Comparison of ENCODE assay signal across 8 mouse cellular contexts in the genomic region with DNA sequence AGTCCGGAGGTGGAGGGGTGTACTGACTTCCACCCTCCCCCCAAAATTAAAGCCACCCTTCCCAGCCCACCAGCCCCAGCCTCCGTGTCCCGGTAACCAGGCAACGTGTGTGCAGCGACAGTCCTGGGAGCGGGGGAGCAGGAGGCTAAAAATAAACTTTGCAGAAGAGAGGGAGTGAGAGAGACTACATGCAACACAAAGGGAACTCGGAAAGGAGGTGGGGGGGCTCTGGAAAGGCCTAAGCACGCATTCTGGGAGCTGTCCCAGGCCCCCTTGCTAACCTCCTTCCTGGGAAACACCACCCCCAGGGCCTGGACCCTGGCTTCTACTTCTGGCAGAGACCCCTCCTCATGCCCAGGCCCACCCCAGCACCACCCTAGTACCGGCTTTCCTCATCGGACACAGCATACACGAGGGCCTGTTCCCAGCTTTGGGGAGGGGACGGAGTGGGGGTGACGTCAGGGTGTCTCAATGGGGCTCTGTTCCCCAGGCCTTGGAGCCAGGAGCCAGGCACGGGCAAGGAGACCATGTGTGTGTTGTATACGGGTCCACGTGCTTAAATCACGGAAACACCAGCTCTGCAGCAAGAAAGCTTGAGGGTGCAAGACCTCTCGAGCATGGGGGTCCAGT. TPM values are rescaled to one million over a fixed set of nuclear protein-coding genes. Genes with fewer than 3 reads are reported as not detected.
DNase-seq lines count a peak whose midpoint lies in the region; ATAC-seq lines count a peak whose summit lies in the region.

No protein-coding gene starts in this region.

- intact Hi-C loops in heart, postnatal 25 days (cut with DNase I), result loop anchor here (2.0 kb wide), 1 partner anchor 31 kb away; no protein-coding TSS in a partner anchor

- H3K4me1 ChIP-seq in intestine, embryonic 16.5 days (ENCODE audit: control insufficient read depth, insufficient read depth, low read length), result peaks cover 32% of the 10 kb centered on the region
- H3K4me1 ChIP-seq in liver, embryonic 11.5 days (replicated peaks; ENCODE audit: control insufficient read depth, insufficient read depth, low read length), result peaks cover 37% of the 10 kb centered on the region
- H3K4me1 ChIP-seq in neural tube, embryonic 12.5 days, result peaks cover 50% of the 10 kb centered on the region

- 2% methylated on average over 18 of the region's 18 CpGs for WGBS in intestine, embryonic 16.5 days
- WGBS in liver, embryonic 11.5 days, result 4% methylated on average over 18 of the region's 18 CpGs
- 2% methylated on average over 18 of the region's 18 CpGs for WGBS in neural tube, embryonic 12.5 days

- peak overlapping the region; percentile 98 for H3K27ac ChIP-seq in intestine, embryonic 16.5 days (ENCODE audit: low read length)
- H3K27ac ChIP-seq in liver, embryonic 11.5 days (ENCODE audit: low read depth, low read length), result peak overlapping the region; percentile 95
- H3K27ac ChIP-seq in neural tube, embryonic 12.5 days, result peak overlapping the region; percentile 82

- peak; percentile 57 to 69 for DNase-seq in heart, adult 18-20 months
- DNase-seq in heart, postnatal 25 days (ENCODE audit: low spot score), result no peak
- peak; percentile 51 to 52 for DNase-seq in cerebellum, adult 18-20 months
- peak; percentile 60 for DNase-seq in liver, embryonic 11.5 days (ENCODE audit: low spot score)
- no peak for DNase-seq in spleen, postnatal 14 days (ENCODE audit: low spot score in 2 of 2)

- ATAC-seq in frontal cortex, adult (ENCODE audit: low TSS enrichment), result peak; percentile 53
- ATAC-seq in intestine, embryonic 16.5 days, result peak; percentile 4; the same call in 1 of the 2 replicates
- ATAC-seq in liver, embryonic 11.5 days (replicated peaks; ENCODE audit: low FRiP score), result no peak
- peak; percentile 34 for ATAC-seq in neural tube, embryonic 12.5 days (ENCODE audit: low FRiP score, low read depth)

- H3K4me3 ChIP-seq in intestine, embryonic 16.5 days (ENCODE audit: low read length), result peak overlapping the region; percentile 91
- peak overlapping the region; percentile 97 for H3K4me3 ChIP-seq in liver, embryonic 11.5 days (ENCODE audit: low read depth, low read length)
- H3K4me3 ChIP-seq in neural tube, embryonic 12.5 days, result peak overlapping the region; percentile 89

- peak overlapping the region; percentile 95 for H3K9ac ChIP-seq in intestine, embryonic 16.5 days (ENCODE audit: low read depth, low read length)
- peak overlapping the region; percentile 95 for H3K9ac ChIP-seq in liver, embryonic 11.5 days (ENCODE audit: low read depth, low read length)
- peak overlapping the region; percentile 83 for H3K9ac ChIP-seq in neural tube, embryonic 12.5 days

- H3K4me2 ChIP-seq in intestine, embryonic 16.5 days (ENCODE audit: low read depth, low read length), result peak overlapping the region; percentile 90
- peak overlapping the region; percentile 91 for H3K4me2 ChIP-seq in liver, embryonic 11.5 days
- H3K4me2 ChIP-seq in neural tube, embryonic 12.5 days (replicated peaks), result peak overlapping the region; percentile 96

- no peaks in the 10 kb centered on the region for H3K27me3 ChIP-seq in intestine, embryonic 16.5 days (replicated peaks; ENCODE audit: control insufficient read depth, insufficient read depth, low read length)
- no peaks in the 10 kb centered on the region for H3K27me3 ChIP-seq in liver, embryonic 11.5 days (replicated peaks; ENCODE audit: control insufficient read depth, insufficient read depth, low read length)
- H3K27me3 ChIP-seq in neural tube, embryonic 12.5 days (replicated peaks), result no peaks in the 10 kb centered on the region

- peaks cover 11% of the 10 kb centered on the region; the same call in 1 of the 2 replicates for H3K36me3 ChIP-seq in intestine, embryonic 16.5 days (ENCODE audit: control insufficient read depth, insufficient read depth, low read length)
- peaks cover 22% of the 10 kb centered on the region for H3K36me3 ChIP-seq in liver, embryonic 11.5 days (ENCODE audit: control insufficient read depth, insufficient read depth, low read length)
- peaks cover 18% of the 10 kb centered on the region for H3K36me3 ChIP-seq in neural tube, embryonic 12.5 days

- H3K9me3 ChIP-seq in intestine, embryonic 16.5 days (ENCODE audit: control insufficient read depth, low read length), result no peaks in the 10 kb centered on the region
- H3K9me3 ChIP-seq in liver, embryonic 11.5 days (ENCODE audit: control insufficient read depth, low read length), result no peaks in the 10 kb centered on the region
- no peaks in the 10 kb centered on the region for H3K9me3 ChIP-seq in neural tube, embryonic 12.5 days

RNA-seq across cellular contexts. Expression of a gene that starts 2.4 kb away (rescaled TPM):
- total RNA-seq in heart, adult 18-20 months (2021), result 10 to 100 TPM; 15.8 to 16.9 TPM
- total RNA-seq in heart, postnatal 25 days (2021), result 10 to 100 TPM; 19.2 to 29.6 TPM
- polyA plus RNA-seq in intestine, embryonic 16.5 days (2015; fragmentation: Nextera tagmentation; extraction: Ambion mirVana), result 6.6 and 7.9 TPM in 2 replicates
- 13.8 and 16.4 TPM in 2 replicates for polyA plus RNA-seq in liver, embryonic 11.5 days (2014; fragmentation: Nextera tagmentation; extraction: Ambion mirVana)
- 11.9 and 13.1 TPM in 2 replicates for polyA plus RNA-seq in neural tube, embryonic 12.5 days (2016; fragmentation: Nextera tagmentation; extraction: Ambion mirVana)

RNA-seq across cellular contexts. Expression of a gene that starts 10.5 kb away (rescaled TPM):
- 10 to 100 TPM; 61.4 to 68.5 TPM for total RNA-seq in heart, adult 18-20 months (2021)
- total RNA-seq in heart, postnatal 25 days (2021), result 10 to 100 TPM; 62.6 to 64.6 TPM
- 4.0 and 5.9 TPM in 2 replicates for polyA plus RNA-seq in intestine, embryonic 16.5 days (2015; fragmentation: Nextera tagmentation; extraction: Ambion mirVana)
- 11.0 and 13.0 TPM in 2 replicates for polyA plus RNA-seq in liver, embryonic 11.5 days (2014; fragmentation: Nextera tagmentation; extraction: Ambion mirVana)
- polyA plus RNA-seq in neural tube, embryonic 12.5 days (2016; fragmentation: Nextera tagmentation; extraction: Ambion mirVana), result 19.1 and 20.3 TPM in 2 replicates

RNA-seq across cellular contexts. Expression of a gene that starts 19.4 kb away (rescaled TPM):
- 10 to 100 TPM; 45.1 to 63.1 TPM for total RNA-seq in heart, adult 18-20 months (2021)
- 10 to 100 TPM; 61.9 to 65.9 TPM for total RNA-seq in heart, postnatal 25 days (2021)
- polyA plus RNA-seq in intestine, embryonic 16.5 days (2015; fragmentation: Nextera tagmentation; extraction: Ambion mirVana), result 17.3 and 19.9 TPM in 2 replicates
- polyA plus RNA-seq in liver, embryonic 11.5 days (2014; fragmentation: Nextera tagmentation; extraction: Ambion mirVana), result 21.6 and 25.2 TPM in 2 replicates
- polyA plus RNA-seq in neural tube, embryonic 12.5 days (2016; fragmentation: Nextera tagmentation; extraction: Ambion mirVana), result 44.2 and 45.0 TPM in 2 replicates

RNA-seq across cellular contexts. Expression of a gene that starts 26.9 kb away (rescaled TPM):
- 1 to 10 TPM; 6.3 to 7.4 TPM for total RNA-seq in heart, adult 18-20 months (2021)
- 1 to 10 TPM; 8.0 to 9.1 TPM for total RNA-seq in heart, postnatal 25 days (2021)
- polyA plus RNA-seq in intestine, embryonic 16.5 days (2015; fragmentation: Nextera tagmentation; extraction: Ambion mirVana), result 1.9 and 2.3 TPM in 2 replicates
- 4.0 and 4.2 TPM in 2 replicates for polyA plus RNA-seq in liver, embryonic 11.5 days (2014; fragmentation: Nextera tagmentation; extraction: Ambion mirVana)
- 2.1 and 2.9 TPM in 2 replicates for polyA plus RNA-seq in neural tube, embryonic 12.5 days (2016; fragmentation: Nextera tagmentation; extraction: Ambion mirVana)

RNA-seq across cellular contexts. Expression of a gene that starts 27.7 kb away (rescaled TPM):
- 10 to 100 TPM; 19.6 to 19.9 TPM for total RNA-seq in heart, adult 18-20 months (2021)
- total RNA-seq in heart, postnatal 25 days (2021), result 10 to 100 TPM; 13.6 to 20.2 TPM
- polyA plus RNA-seq in intestine, embryonic 16.5 days (2015; fragmentation: Nextera tagmentation; extraction: Ambion mirVana), result 11.3 and 11.9 TPM in 2 replicates
- polyA plus RNA-seq in liver, embryonic 11.5 days (2014; fragmentation: Nextera tagmentation; extraction: Ambion mirVana), result 19.6 and 21.1 TPM in 2 replicates
- 15.5 and 17.7 TPM in 2 replicates for polyA plus RNA-seq in neural tube, embryonic 12.5 days (2016; fragmentation: Nextera tagmentation; extraction: Ambion mirVana)

Comparison
In these comparisons a context has a peak if more than half of its experiments do, and no peak if none do; other contexts are left out.
1. DNase-seq: peak in heart, adult 18-20 months (2 of 2), cerebellum, adult 18-20 months (2 of 2) and liver, embryonic 11.5 days (single experiment); none in heart, postnatal 25 days (single experiment) and spleen, postnatal 14 days (0 of 2).
2. Peak in every context shown above with its lines, with median percentiles within 50 percentile points of each other: H3K27ac ChIP-seq, H3K4me2 ChIP-seq, H3K4me3 ChIP-seq and H3K9ac ChIP-seq.